Mouse (Mus musculus) cerebellum, adult 11 months (tissue): ENCODE measurements at regions not wholly inside any gene's neighbourhood (a gene's known extent, or its start where the extent isn't known, plus 50 kb on each side); places are given as distances from the start of the nearest gene placed in this dataset.

Source experiments
- DNase-seq: peaks from one replicate; pipeline ENCODE4 v3.0.0; 2022

GRCm38 (mm10) chr1:154118374-154119004 lies 82.5 kb upstream of the Zfp648 start:
- DNase-seq: peak; percentile 51

GRCm38 (mm10) chr1:154119611-154120010 lies 81.4 kb upstream of the Zfp648 start:
- no peak for DNase-seq

- DNase-seq: peak; percentile 32
These were observed 80.3 kb upstream of the Zfp648 start for GRCm38 (mm10) chr1:154120693-154121092.

GRCm38 (mm10) chr1:154124981-154125380 lies 76.0 kb upstream of the Zfp648 start:
- no peak for DNase-seq

- DNase-seq: no peak
These were observed 74.5 kb upstream of the Zfp648 start for GRCm38 (mm10) chr1:154126487-154126886.

- no peak for DNase-seq
These were observed 61.5 kb upstream of the Zfp648 start for GRCm38 (mm10) chr1:154139488-154139887.

- no peak for DNase-seq
These were observed 57.3 kb upstream of the Zfp648 start for GRCm38 (mm10) chr1:154143691-154144090.

- DNase-seq: no peak
These were observed 53.9 kb upstream of the Zfp648 start for GRCm38 (mm10) chr1:154147001-154147571.

- DNase-seq: no peak
These were observed 52.0 kb upstream of the Zfp648 start for GRCm38 (mm10) chr1:154148948-154149347.

GRCm38 (mm10) chr1:154149431-154150143 lies 51.4 kb upstream of the Zfp648 start:
- DNase-seq: no peak

GRCm38 (mm10) chr1:154150167-154150851 lies 50.7 kb upstream of the Zfp648 start:
- DNase-seq: peak; percentile 61
